Mouse (Mus musculus) kidney, adult 2 months (tissue): ENCODE measurements around the gene Gpat3.

Source experiments
- CTCF ChIP-seq: fragments of 200-500 bp; conservative IDR thresholded peaks from 2 replicates; pipeline ENCODE4 v1.5.1; 2011; ENCODE audit warnings: low read depth, mild to moderate bottlenecking, control low read depth, low read length, moderate library complexity, mixed read lengths; ENCODE audit not compliant: insufficient read depth, insufficient read length
- POLR2A ChIP-seq: fragments of 200-500 bp; IDR thresholded peaks from one replicate; pipeline ENCODE4 v1.6.1; 2011; ENCODE audit warnings: low read depth, low read length, control low read depth

DNA sequence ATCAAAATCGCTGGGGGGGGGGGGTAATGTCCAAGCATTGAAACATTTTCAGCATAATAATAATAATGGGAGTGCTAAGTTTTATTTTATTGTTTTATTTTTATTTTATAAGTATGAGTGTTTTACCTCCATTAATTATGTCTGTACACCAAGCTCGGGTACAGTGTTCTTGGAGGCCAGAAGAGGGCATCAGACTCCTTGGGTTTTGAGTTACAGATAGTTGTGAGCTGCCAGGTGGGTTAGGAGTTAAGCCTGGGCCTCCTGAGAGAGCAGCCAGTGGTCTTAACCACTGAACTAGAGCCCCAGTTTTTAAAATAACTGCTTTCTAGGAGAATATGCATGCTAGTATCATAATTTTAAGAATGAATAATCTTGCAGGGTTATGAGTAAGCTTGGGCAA, 19.5 kb upstream of the Gpat3 start:
- TF ChIP-seq CTCF (peak; percentile 53), POLR2A (no peak)
